Mouse (Mus musculus) thymus, adult 2 months (tissue): ENCODE data around the gene Glipr1.

Experiments
- CTCF ChIP-seq: fragments of 200-500 bp; IDR thresholded peaks from 2 replicates; pipeline ENCODE4 v1.5.1; 2012; ENCODE audit warnings: mild to moderate bottlenecking, control low read depth, low read length, moderate library complexity, borderline replicate concordance; ENCODE audit not compliant: control insufficient read depth, poor library complexity, insufficient read depth; ENCODE audit errors: extremely low read depth
- POLR2A ChIP-seq: fragments of 200-500 bp; IDR thresholded peaks from 2 replicates; pipeline ENCODE4 v1.6.1; 2012; ENCODE audit warnings: mild to moderate bottlenecking, low read length, control low read depth, moderate library complexity; ENCODE audit not compliant: control insufficient read depth, poor library complexity, insufficient read depth; ENCODE audit errors: extremely low read depth

- TF ChIP-seq CTCF (no peak), POLR2A (no peak)
Observed at GRCm38 (mm10) chr10:111936021-111936420, 66.4 kb downstream of the Glipr1 start.
